Mouse (Mus musculus): ENCODE results near the gene Ptpro.

Gene Ptpro

DNA sequence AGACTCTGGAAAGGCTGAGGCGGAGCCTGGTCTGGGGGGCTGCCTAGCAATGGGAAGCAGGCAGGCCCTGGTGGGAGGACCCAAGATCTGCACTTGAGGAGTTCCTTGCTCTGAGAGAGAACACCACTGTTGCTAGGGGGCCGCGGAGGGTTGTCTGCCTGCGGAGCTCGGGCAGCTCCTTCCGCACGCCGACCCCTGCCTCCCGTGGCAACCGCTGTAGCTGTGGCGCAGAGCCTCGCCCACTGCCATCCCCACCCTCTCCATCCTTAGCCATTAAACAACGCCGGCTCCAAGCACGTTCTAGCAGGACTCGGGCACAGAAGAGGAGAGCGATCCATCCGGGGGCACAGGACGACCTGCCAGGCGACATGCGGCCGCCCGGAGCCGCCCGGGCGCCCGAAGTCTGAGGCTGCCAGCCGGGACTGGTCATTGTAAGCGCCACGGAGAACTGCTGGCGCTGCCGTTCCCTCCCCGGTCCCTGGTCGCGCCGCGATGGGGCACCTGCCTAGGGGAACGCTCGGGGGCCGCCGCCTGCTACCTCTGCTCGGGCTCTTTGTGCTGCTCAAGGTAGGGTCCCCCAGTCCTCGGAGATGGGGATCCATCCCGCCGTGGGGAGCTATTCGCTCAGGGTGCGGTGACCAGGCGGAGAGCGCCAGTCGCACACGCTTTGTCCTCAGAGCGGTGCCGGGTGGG lies at the start of gene Ptpro:
Gene Ptpro (plus strand): TSS at position 126 of the 693 bp plus-strand sequence.
- DNase-seq (ENCODE audit: low spot score), result no peak

DNA sequence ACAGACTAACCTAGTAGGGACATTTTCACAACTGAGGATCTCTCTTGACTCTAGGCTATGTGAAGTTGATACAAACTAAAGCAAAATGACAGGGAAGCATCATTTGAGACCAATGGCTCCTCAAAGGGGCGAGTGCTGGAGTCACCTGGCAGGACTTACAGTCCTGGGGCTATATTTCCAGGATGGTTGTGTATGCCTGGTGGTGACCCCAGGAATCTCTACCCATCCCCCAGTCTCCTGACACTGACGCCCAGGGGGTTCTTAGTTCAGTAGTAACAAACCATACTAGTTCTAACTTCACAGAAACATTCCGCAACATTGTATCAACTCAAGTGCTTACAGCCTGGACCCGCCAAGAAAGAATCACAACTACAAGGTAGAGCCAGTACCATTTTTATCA lies 49.5 kb upstream of the Ptpro start:
- no peak for DNase-seq (ENCODE audit: low spot score)

DNA sequence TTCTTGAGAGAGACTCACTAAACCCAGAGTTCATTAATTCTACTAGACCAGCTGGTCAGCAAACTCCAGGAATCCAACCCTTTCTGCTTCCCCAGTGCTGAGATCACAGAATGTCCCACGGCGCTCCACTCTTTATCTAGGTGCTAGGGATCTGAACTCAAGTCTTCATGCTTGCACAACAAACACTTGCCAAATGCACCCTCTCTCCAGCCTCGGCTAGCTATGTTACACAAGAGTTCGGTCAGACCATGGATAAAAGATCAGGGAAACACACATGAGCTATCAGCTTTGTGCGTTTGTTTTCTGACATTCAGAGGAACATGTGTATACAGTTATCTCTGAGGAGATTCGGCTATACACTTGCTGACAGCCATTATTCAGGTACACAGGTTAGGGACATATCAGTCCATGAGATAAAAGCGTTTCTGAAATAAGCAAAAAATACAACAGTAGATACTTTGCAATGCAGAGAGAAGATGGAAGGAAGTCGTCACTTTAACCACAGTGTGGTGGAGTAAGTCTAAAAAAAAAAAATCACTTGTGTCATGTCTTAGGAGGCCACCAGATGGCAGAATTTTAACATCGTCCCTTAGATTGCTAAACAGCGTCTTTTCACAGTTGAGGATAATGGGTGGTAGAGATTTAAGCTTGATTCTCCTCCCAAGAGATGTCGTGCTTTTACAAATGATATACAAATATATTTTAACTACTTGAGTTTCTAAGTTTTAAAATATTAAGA lies 46.3 kb upstream of the Ptpro start:
- peak; percentile 47 for DNase-seq (ENCODE audit: low spot score)

DNA sequence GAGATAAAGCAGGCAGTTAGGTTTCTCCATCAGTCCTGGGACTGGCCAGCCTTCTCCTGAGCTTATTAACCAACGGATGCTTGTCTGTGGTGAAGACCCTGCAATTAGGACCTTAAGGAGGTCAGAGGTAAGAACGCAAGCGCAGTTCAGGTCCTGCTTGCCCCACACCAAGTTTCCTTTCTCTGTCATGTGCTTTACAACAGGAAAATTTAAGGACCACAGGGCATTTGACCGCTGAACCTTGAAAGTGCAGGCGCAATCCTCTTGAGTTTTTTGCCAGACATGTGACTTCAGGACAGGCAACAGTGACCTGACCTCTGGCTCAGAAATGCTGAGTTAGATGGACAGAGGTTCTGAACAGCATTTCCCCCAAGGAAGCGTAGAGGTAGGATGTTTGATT lies 45.0 kb upstream of the Ptpro start:
- DNase-seq (ENCODE audit: low spot score), result no peak

DNA sequence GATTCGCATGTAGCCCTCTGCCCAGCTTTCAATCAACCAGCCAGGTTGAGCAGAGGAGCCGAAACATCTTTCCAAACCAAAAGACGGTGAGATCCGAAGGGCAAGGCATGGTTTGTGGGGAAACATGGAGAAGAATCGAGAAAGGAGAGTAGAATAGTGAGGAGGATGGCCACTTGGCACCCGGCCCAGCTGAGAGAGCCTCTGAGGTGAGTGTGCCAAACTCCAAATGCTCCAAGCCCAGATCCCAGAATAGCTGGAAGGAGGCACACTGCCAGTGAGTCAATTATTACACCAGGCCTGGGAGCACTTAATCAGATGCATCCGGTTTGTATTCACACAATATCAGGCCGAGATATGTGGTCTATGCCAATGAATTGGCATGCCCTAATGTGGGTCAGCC lies 42.1 kb upstream of the Ptpro start:
- peak; percentile 71 for DNase-seq (ENCODE audit: low spot score)

DNA sequence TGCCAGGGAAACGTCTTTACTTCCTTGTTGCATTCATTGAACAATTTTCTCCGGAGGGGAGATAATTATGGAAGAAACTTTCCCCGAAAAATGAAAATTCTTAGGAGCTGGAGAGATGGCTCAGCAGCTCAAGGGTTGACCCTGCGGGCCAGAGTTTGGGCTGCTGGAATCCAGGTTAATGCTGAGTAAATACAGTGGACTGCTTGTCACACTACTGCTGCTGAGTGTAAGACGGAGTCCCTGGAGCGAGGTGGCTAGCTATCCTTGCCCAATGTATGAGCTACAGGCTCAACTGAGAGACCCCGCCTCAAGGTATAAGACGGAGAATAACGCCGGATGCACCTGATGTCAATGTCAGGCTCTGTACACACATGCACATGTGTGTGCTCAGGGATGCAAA lies 41.1 kb upstream of the Ptpro start:
- DNase-seq (ENCODE audit: low spot score), result no peak

DNA sequence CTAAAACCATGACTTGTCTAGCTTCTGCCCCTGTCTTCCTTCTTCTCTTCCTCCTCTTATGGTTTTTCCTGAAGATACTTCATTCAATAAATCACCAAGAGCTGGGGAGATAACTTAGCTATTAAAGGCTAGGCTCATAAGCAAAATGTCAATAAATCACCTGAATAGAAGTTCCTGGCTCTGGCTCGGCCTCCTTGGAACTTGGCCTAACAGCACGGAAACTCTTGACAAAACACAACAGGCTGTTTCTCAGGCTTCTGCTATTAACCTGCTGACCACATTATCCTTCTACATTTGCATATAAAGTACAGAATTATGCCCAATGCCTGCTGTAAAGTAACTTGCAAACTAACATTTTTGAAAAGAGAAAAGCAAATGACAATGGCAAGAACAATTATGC lies 40.7 kb upstream of the Ptpro start:
- DNase-seq (ENCODE audit: low spot score), result no peak

DNA sequence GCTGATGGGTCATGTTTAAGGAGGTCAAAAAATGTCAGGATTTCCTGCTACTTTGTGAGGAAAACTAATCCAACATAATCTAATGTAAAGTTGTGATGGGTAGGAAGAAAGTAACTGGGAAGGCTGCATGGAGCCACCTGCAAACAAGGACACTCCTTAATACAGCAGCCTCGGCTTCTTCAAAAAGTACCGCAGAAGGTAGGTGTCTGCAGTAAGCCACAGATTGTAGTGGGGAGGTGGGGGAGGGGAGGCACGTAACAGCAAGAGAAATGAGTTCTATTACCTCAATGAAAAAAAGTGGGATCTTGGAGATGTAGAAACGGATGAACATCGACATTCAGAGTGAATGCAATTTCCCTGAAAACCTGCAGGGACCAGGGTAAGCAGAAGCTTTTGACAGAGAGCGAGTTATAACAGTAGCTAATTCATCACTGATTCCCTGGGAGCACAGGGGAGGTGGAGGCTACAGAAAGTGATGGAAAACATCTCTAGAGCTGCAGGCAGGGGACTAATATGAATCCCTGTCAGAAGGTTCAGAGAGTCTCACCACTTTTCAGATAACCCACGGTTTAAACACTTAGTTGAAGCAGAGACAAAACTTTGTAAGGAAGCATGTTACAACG lies 34.2 kb upstream of the Ptpro start:
- DNase-seq (ENCODE audit: low spot score), result no peak

DNA sequence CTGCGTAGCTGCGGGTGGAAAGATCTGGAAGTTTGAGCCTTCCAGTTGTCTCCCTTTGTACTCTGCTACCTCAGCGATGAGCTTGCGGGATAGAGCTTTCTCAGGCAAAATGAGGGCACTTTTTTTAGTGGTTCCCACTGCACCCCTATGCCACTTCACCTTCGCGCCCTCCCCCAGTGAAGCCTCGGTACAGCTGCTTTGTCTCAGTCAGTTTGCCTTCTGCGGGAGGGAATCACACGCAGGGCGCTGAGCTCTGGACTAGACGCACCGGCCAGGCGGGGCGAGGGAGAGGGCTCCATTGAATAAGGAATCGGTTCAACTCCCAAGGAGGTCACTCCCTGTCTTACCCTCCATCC lies 746 bp downstream of the Ptpro start:
- no peak for DNase-seq (ENCODE audit: low spot score)

DNA sequence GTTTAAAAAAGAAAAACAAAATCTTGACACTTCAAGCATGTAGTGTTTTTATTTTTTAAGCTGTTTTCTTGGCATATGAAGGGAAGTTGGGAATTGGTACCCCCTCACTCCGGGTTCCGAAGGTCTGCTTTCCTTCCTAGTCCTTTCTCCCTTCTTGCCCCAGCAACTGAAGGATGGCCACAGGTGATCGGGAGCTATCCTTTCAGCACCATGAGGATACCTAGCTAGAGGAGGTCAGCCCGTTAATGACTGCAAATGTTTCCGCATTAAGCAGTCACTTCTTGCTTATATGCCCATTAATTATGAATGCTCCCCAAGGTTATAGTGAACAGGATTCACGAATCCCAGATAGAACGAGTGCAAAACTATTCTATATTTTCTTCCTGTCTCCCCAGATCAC lies 1.3 kb downstream of the Ptpro start:
- DNase-seq (ENCODE audit: low spot score), result no peak

DNA sequence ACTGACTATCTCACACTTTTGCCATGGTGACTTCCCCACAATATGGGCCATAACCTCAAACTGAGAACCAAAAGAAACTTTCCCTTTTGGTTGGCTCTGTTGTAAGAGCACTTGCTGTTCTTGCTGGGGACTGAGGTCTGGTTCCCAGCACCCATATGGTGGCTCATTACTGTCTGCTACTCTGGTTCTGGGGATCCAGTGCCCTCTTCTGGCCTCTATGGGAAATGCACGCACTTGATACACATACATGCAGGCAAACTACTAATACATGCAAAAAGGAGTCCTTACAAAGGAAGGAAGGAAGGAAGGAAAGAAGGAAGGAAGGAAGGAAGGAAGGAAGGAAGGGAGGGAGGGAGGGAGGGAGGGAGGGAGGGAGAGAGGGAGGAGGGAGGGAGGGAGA lies 8.9 kb downstream of the Ptpro start:
- no peak for DNase-seq (ENCODE audit: low spot score)

DNA sequence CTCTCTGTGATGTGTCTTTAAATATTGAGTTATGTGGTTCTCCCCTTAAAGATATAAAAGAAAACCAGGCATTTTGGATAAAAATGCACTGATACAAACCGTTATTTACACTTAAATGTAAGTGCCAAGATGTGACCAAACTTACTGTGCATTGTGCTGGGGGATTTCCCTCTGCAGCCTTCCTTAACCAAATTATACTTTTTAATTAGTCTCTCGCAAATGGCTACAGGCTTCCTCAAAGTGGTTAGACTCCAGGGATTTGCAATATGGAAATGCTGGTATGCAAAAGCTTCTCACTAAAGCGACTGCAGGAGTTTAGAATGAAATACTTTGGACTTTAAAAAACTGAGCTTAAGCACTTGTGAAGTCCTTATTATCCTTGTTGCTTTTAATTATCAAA lies 10.0 kb downstream of the Ptpro start:
- no peak for DNase-seq (ENCODE audit: low spot score)

DNA sequence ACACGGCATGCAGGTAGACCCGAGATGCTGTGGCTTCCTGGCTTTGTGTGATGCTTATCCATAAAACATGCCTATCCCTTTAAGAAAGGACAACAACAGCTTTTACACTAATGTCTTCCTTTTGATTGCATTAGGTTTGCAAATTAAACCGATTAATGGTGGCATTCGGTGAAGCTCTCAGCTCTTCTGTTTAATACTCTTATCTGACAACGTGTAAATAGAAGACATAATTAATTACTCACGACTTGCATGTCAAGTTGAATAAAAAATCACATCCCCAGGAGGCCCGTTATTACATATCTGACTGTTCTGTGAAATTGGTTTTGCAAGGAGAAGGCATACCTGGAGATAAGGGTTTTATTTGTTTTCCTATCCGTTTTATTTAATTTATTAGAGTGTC lies 15.9 kb downstream of the Ptpro start:
- no peak for DNase-seq (ENCODE audit: low spot score)

DNA sequence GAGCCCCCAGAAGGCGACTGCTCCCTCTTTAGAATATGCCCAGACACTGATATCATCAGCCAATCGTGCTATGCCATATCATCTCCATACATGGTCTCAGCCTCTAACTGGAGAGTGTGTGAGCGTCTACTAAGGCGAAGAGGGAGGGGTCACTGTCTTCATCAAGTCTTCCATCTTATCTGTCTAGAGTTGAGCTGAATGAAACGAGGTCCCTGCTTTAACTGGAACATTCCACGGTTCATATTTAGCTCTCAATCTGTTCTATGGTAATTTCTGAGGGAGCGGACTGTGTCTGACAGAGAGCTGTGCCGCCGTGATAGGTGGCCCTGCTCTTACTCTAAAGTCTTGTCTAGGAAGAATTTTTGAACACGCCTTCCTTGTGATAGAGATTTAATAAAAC lies 16.5 kb downstream of the Ptpro start:
- DNase-seq (ENCODE audit: low spot score), result no peak

DNA sequence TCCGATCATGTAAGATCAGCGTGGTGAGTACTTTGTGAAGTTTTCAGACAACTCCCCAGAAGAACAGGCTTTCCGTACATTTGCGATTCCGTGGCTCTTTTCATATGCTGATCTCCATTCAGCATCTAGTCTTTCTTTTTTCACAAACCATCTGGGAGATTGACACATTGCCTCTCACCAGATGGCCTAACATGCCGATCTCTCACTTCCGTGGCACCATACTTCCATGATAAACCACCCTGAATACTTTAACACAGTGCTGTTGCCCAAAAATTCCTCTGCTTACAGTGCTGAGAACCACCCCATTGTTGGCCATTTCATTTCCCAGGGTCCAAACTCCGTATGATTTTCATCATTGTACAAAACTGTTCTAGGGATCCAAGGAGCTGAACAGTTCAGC lies 20.4 kb downstream of the Ptpro start:
- DNase-seq (ENCODE audit: low spot score), result no peak

DNA sequence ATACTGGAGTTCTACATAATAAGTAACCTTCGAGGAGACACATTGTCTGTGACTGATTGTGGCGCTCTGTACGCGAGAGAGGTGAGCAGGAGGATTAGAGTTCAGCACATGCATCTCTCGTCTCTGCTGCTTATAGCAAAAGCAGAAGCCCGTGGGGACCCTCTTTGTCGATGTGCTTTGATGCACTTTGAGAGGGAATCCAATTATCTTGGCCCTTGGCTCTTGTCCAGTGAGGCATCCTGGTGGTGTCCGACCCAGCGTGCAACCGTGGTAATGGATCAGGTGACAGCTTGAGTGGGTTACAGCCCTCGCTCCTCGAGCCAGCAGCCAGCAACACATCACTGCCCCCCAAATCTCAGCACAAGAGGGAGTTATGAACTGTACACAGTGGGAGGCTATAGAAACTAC lies 25.5 kb downstream of the Ptpro start:
- no peak for DNase-seq (ENCODE audit: low spot score)

DNA sequence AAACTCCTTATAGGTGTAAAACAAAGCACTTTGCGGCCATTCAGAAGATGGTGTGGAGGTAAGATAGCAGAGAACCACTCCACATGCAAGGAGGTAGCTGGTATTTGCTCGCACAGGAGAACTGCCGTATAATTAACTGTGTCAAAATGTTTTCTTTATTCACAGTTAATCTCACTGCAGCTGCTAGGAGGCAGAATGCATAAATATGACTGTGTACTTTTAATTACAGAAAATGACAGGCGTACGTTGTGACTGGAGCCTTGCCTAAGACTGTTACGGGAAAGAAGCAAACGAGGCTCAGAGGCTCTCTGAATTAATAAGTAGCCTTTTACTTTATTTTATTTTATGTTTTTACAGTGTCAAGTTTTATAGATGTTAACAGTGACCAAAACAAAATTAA lies 27.5 kb downstream of the Ptpro start:
- no peak for DNase-seq (ENCODE audit: low spot score)

DNA sequence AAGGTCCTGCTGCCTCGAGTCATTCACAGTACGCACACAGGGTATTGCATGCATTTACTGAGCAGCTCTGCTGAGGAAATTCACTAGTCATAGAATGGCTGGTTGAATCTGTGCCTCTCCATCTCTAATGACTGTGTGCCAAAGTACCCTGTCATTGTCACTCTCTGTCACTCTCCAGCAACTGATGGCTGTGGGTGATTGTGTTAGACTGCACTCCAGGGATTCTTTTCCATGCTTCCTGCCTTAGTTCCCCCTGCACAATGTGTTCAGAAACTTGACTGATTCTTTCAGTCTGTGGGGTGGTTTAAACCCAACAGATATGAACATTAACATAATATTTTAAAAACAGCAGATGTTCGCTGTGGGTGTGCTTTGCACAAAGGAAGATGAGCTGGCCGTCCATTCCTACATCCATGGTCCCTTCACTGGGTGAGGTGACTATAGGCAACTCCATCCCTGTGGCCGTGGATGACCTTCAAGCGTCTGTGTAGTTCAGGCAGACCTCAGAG lies 29.5 kb downstream of the Ptpro start:
- DNase-seq (ENCODE audit: low spot score), result no peak

DNA sequence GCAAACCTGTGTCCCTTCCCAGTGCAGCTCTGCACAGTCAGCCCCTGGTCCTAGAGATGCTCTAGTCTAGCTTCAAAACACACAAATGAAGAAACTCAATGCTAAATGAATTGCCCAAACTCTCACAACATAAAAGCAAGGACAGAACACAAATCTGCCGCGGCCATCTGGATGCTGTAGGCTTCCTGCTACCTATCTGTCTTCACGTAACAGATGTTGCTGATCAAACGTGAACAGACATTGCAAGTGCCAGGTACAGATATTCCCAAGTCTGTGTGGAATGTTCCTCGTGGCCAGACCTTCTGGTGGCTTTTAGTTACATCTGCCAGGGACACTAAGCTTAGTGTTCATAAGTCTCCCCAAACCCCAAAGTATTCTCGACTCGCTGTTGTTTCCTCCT lies 29.9 kb downstream of the Ptpro start:
- DNase-seq (ENCODE audit: low spot score), result no peak

DNA sequence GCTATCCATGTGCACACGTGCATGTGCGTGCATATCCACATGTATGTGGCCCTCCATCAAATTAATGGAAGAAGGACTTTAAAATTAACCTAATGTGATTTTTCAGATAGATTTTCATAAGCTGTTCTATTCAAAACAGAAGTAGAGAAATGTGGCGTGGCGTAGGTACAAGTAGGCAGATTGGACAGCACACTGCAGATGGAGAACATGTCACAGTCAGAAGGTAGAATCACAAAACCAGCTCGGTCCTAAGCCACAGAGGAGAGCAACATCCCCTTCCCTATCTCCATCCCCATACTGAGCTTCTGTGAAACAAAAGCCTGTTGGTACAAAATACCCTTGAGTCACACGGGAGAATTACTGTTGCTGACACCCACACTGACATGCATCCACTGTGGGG lies 34.3 kb downstream of the Ptpro start:
- DNase-seq (ENCODE audit: low spot score), result no peak

DNA sequence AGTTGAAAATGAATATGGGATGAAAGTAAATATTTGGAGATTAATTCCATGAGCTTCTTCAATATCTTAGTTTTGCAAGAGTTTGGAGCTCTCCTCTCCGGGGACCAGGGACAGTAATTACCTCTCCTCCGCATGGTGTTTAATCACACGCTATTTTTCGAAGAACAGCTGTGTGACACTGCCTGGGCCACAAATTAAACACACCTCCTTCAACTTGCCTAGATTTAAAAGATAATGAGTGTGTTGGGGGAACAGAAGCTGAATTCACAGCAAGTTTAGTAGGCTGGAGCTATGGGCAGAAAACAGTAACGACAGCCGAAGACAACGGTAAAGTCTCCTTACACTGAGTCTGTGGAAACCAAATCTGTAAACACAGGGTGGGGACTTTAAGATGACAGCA lies 35.7 kb downstream of the Ptpro start:
- DNase-seq (ENCODE audit: low spot score), result no peak

DNA sequence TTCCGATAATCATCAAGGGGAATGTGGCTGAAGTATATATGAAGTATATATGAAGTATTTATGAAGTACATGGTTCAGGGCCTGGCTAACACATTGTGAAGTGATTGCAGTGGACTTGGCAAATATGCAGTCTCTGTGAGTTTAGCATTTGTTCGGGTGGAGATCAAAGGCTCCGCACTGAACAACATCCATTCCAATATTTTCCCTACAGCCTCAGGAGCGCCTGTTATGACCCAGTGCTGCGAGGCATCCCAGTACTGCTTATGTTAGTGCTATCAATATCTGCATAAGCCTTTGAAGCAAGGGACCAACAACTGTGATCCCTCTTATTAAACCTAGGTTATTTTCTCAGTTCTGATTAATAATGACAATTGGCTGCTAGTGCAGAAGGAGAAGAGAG lies 36.1 kb downstream of the Ptpro start:
- no peak for DNase-seq (ENCODE audit: low spot score)

DNA sequence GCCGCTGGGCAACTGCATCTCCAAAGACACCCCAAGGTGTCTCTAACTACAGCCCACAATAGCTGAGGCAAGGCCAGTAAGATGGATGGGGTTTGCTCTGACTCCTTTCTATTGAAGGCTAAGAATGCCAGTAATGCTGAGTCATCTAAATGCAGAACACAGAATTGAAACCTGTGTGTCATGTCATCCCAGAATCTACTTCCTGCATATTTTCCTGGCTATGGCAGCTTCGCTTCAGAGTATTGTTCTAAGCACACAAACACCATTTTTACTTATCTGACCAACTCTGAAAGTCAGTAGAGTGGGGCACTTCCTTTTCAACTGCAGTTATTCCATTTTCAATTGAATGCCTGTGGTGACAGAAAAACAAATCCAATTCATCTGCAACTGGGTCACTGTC lies 40.3 kb downstream of the Ptpro start:
- DNase-seq (ENCODE audit: low spot score), result no peak
